Mouse (Mus musculus): ENCODE data around the gene Vegfc.
A peak's percentile ranks its signal among the peaks of the same experiment; 100 is the strongest.

DNA sequence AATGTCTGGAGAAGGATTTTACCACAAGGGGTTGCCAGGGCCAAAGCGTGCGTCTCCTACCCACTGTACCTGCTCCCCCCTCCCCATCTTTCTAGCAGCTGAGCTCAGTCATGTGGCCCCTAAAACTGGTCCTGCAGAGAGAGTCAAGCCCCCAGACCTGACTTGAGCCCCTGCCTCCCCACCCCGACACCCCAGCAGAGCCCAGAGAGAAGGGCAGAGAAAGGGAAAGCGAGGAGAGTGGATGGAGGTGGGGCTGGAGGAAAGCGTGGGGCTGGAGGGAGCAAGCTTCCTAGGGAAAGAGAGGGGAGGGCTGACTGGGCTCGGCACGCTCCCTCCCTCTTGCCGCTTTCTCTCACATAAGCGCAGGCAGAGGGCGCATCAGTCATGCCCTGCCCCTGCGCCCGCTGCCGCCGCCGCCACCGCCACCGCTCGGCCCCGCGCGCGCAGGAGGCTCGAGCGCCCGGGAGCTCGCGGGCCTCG is 575 bp upstream of the Vegfc start:
- TF ChIP-seq CTCF (IDR thresholded peaks at IDR 0.05; ENCODE audit: low read depth), result peak; percentile 48
- no peak for TF ChIP-seq EP300 (IDR thresholded peaks at IDR 0.05; ENCODE audit: low read depth)
